Mouse (Mus musculus) cerebellum, adult 8-10 months (tissue): ENCODE results near the gene Gm43552.

Experiments used
- DNase-seq: peaks from one replicate; pipeline ENCODE4 v3.0.0; 2022

Gene Gm43552

DNA sequence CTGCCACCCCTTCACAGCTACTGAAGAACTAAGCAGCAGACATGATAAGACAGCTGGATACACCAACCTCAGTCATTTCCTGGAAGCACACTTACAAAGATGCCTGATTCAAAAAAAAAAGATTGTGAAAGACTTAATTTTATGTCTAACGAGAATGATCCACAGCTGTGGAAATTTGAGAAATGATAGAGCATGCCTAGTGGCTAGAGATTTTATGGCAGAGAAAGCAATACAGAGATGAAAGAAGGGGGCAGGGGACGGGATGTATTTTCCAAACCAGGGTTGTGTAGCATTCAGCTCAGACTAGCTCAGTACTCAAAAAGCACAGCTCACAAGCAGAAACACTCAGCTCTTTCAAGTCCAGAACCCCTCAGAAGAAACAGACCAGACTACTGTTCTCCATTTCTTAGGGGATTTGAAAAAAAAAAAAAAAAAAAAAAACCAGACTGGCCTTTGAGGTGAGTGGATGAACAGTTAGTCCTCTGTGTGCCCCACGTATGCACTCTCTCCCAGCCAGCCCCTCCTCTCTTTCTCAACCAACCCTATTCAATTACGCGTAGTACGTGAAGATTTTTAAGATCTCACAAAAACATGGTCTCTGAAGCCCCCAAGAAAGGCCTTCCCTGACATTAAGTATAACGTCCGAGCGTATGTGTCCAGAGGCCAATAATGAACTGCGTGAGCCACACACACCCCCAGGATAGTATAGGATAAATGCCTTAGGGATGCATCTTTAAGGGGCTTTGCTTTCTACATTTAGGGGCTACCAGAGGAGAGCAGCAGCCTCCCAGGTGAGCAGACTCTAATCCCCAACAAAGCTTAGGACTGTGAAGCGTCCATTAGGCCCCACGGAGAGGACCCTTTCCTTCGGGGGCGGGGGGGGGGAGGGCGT lies 57.9 kb downstream of the Gm43552 start:
- DNase-seq = no peak

DNA sequence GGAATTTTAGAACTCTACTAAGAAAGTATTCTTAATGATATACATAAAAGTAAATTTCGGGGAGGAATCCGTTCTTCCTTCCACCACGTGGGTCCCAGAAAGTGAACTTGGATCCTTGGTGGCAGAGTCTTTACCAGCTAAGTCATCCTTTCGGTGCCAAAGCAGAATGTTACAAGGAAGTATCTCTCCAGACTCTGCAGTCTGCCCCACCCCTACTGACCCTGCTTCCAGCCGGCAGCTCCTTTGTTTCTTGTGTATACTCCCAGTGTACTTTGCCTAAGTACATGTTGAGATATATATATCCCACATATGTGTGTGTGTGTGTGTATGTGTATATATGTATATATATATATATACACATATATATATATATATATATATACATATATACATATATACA lies 63.2 kb downstream of the Gm43552 start:
- no peak for DNase-seq

DNA sequence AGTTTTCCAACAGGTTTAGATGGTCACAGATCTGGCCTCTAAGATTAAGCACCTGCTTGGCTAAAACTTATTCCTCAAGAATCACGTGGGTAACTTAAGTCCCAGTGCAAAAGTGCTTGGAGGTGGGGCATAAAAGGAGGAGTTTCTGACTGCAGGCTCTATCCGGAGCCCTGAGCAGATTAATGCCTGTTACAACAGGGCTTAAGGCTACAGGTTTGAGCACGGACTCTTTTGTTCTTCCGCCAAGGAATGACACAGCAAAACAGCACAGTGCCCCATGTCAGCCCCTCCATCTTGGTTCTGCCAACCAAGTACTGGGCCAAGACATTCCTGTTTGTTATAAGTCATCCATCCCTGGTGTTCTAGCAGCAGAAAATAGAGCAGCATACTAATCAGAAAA lies 64.3 kb downstream of the Gm43552 start:
- no peak for DNase-seq

DNA sequence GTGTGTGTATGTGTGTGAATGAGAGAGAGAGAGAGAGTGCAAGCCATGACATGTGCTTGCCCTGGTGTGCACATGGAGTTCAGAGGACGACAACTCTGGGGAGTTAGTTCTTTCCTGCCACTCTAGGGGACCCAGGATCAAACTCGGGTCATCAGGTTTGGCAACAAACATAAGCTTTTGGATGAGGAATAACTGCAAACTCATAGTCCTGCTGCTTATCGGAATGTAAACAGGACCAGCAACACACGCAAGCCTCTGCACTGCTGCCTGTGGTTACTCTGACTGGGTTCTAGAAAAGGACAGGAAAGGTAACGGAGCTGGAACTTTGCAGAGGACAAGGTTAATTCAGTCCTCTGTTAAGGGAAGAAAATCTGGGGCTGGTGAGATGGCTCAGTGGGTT lies 67.4 kb downstream of the Gm43552 start:
- no peak for DNase-seq

DNA sequence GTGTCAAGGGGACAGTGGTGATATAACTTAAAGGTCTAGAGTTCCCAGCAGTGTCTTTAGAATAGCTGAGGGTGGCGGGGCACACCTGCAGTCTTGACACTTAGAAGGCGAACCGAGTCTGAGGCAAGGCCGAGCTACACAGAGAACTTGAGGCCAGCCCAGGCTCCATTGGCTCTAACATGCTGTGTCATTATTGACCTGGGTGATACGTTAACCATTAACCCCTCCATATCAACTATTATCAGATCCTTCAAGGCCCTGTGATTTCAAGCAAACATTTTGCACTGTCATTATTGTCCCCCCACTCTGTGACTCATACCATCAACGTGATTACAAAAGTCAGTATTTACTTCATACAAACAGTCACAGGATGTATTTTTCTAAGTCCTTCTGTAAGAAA lies 68.4 kb downstream of the Gm43552 start:
- no peak for DNase-seq

DNA sequence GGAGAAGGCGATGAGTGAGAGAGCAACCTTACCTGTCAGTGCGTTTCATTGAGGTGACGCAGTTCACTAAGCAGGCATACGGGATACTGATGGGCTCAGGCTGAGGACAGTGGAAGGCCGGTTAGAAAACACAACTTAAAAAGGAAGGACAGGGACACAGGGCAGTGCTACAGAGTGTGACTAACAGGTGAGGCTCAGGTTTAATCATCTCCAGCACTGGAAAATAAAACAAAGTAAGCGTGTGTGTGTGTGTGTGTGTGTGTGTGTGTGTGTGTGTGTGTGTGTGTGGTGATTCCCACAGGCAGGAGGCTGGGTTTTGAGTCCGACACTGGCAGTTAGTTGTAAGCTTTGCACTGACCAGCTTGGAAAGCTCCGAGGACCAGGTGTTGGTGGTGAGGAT lies 69.8 kb downstream of the Gm43552 start:
- no peak for DNase-seq

DNA sequence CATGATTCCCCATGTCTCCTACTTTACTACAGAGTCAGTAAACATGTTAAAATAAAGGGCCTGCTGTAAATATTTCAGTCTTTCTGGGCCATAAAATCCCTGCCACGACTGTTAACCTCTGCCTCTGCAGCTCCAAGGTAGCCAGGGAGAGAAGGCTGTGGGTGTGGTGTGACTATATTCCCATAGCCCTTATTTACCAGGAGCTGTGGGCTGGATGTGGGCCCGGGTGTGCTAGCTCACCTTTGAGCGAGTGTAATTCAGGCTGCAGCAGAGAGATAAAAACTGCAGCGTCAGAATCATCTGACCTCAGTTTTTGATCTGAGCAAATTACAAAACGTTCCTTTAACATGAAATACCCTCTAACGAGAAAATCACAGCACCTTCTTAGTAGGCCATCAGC lies 71.8 kb downstream of the Gm43552 start:
- no peak for DNase-seq

DNA sequence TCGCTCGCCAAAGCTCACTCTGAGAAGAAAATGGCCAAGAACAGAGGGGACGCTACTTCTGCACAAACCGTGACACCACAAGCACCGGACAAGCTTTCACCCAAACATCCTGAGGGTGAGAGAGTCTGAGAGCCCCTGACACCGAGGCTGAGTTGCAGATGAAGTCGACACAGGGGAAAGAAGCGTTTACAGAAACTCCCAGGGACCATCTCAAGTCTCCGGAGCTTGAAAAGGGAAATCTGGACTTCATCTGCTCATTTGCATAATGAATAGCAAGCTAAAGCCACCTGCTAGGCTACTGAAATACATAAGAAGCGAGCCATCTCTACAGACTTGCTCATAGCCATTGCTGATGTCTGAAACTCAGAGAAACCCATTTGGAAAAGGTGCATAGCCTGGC lies 73.5 kb downstream of the Gm43552 start:
- DNase-seq = no peak

DNA sequence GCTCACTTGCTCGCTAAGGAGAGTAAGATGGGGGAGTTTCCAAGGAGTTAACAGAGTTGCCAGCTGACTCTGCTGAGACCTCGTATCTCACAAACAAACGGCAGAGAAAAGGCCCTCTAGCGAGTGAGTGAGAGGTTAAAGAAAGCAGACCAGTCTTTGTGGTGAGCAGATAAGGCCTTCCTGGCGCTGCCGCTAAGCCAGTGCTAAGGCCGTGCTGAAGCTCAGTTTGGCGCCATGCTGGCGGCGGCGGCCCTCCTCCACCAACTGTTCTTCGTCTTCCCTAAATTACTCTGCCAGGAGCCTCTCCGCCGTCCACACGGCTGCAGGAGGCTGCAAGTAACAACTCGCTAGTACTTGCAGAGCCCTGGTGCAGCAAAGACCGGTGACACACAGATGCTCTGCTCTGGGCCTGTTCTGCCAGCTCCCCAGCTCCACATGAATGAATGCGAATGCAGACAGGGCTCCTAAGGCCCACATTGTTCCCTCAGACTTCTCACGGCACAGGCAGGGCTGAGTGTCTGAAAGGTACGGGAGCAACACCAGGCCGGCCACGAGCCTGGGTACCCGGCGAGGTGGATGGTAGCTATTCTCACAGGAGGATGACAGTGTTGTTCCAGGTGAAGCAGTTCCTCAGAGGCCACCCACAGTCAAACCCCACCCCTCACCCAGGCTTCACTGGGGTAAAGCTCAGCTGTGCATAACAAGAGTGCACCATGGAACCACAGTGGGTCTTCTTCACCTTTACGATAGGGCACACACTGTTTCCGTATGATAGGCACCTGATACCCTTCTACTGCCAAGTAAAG lies 76.8 kb downstream of the Gm43552 start:
- DNase-seq = no peak

DNA sequence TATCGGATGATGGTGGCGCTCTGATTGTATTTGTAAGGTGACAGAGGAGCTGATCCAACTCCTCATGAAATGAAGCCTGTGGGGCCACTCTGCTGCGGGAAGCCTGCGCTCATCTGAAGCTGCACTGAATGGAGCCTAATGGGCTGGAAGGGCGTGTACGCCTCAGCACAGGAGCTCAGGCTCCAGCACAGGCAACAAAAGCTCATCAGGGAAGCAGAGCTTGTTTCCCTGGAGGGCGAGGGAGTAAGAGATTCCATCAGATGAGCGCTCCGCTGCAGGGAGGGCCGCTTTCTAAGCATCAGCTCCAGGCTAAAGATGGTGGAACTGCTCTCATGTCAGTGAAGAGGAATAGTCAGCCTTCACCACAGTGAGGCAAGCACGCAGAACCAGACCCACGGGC lies 84.6 kb downstream of the Gm43552 start:
- DNase-seq = no peak

DNA sequence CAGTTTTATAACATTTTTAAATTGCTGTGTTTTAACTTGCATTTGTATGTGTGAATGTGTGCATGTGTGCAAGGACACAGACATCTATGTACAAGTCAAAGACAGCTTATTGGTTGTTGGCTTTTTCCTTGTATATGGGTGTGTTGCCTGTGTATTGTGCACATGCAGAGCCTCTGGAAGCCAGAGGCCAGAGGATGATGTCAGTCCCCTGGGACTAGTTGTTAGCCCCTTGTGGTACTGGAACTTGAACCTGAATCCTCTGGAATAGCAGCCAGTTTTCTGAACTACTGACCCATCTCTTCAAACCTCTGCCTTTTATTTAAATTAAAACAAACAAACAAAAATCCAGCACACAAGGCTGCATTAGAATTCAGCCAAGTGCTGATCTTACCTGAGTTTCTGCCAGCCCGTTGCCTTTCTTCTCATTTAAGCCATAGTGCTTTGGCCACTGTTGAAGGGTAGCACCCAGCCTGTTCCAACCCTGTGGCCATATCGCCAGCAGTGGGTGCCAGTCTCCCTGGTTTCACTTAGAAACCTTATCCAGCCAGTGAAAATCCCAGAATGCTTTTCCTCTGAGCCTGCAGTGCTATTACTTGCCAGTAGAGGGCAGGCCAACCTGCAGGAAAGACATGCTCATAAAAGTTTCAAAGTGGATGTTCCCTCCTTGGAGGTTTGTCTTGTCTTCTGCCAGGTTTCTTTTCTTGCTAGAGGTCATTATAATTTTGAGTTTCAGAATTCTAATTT lies 91.2 kb downstream of the Gm43552 start:
- DNase-seq = peak; percentile 80

DNA sequence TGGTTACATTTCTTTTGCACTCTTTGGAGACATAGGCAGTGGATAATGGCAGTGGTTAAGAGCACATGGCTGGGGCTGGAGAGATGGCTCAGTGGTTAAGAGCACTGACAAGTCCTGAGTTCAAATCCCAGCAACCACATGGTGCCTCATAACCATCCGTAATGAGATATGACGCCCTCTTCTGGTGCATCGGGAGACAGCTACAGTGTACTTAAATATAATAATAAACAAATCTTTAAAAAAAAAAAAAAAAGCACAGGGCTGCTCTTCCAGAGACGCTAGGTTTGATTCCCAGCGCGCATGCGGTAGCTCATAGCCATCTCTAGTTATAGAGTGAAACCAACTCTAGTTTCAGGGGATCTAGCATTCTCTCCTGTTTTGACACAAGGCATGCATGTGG lies 98.2 kb downstream of the Gm43552 start:
- no peak for DNase-seq

DNA sequence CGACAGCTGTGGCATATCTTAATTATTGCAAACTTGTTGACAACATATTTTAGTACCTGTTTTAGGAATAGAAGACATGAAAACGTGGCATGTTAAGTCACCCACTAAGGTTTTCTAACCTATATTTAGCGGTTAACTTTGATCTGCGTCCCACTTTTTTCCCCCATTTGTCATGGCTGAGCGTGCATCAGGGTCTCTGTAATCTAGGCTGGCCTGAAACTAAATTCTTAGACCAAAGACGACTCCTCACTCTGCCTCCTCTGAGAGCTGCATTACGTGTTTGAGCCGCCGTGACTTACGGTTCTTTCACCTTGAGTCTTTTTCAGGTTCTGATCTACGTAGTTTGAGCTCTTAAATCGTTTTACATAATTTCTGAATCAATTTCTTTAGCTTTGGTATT lies 100.9 kb downstream of the Gm43552 start:
- DNase-seq = no peak

DNA sequence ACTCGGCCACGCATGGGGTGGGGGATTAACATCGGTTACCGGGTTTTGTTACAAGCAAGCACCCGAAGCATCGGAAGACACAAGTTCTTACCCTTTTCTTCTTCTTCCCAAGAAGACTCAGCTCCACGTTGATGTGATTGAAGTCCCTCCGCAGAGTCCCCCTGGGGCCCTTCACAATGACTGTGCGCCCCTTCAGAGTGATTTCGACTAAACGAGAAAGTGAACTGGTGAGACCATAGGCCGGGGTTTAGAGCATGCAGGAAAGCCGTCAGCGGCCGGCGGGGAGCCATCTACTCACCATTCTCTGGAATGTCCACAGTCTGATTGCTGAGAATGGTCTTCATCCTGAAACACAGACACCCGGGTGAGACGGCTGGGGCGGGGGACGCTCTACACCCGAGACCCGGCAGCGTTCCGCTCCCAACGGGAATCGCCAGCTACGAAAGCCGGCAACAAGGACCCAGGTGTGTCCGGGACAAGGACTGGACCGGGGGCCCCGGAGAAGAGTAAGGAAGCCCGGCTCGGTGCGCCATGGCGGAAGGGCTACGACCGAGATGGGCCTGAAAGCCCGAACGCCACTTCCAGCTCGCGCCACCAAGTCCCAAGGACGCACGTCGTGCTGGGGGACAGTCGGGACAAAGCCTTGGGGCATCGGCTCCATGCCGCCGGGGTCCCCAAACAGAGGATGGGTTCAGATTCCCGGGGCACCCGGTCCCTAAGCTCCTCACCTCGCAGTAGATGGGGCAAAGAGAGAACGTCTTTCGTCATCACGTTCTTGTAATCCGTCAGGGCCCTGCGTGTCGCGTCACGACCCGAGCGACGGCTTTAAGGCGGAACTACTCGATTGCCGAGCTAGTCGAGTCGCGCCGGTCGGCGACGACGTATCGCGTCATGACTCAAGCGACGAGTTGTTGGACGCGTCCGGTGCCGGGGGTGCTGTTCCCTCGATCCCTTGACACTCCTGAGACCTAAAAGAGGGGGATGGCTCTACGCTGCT lies 101.7 kb downstream of the Gm43552 start, which contains the start of the genes Rpl9 and Lias:
Rpl9 (minus strand) TSS at position 797 of the 997 bp plus-strand sequence.
Lias (plus strand) TSS at position 850 of the 997 bp plus-strand sequence.
- DNase-seq = peak; percentile 99

DNA sequence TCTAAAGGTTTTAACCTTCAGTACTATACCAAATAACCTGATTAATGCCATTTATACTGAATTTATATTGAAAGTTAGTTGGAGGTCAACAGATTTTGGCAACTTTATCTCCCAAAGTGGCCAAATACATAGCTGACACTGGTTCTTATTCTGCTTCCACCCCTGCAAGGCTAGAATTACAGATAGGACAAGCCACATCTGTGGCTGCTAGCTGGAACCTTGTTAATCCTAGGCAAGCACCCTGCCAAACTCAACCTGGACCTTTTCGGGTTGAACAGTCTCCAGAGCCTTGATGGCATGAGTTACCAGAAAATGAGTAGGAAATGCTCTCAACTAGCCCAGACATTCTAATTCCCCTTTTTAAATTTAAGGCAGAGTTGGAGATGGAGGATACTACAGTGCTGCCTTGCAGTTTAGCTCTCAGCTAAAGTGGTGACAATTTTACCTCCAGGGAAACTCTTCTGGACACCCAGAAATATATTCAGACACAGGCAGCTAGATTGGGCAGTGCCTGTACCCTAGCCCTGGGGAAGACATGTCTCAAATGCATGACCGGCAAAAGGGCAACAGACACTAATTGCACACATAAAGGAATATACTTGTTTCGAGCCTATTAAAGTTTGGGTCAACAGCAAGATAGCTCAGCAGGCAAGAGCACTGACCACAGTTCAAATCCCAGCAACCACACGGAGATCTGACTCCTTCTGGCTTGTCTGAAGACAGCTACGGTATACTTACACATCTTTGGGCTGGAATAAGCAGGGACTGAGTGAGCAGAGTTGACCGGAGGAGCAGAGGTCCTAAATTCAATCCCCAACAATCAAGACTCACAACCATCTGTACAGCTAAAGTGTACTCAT lies 105.4 kb downstream of the Gm43552 start:
- no peak for DNase-seq

DNA sequence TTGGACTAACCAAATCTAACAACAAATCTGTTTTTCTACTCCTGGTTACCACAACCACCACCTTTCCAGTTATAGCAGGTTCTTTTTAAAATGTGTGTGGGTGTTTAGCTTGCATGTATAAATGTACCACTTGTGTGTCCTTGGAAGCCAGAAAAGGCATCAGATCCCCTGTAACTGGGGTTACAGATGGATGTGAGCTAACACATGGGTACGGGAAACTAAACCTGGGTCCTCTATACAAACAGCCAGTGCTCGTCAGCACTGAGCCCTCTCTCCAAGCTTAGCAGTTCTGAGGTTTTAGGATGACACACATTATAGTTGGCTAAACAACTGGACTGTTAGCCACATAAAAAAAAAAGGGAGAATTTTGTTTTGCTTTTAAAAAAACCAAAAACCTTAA lies 106.9 kb downstream of the Gm43552 start:
- DNase-seq = no peak
